Mouse (Mus musculus) hindlimb bud, embryonic 11.5 days (tissue): ENCODE measurements at regions not wholly inside any gene's neighbourhood (a gene's known extent, or its start where the extent isn't known, plus 50 kb on each side); places are given as distances from the start of the nearest gene placed in this dataset.
"Not testable (repeated sequence)": the region's sequence is repeated elsewhere in the genome, so short reads cannot be mapped to it uniquely, and the experiment has no call there.

ENCODE experiments used
- DNase-seq: peaks from one replicate; pipeline ENCODE4 v3.0.0-alpha.2; 2012; ENCODE audit warnings: low read depth, low spot score; ENCODE audit errors: extremely low spot score

GRCm38 (mm10) chr13:61957197-61957596, 172.5 kb upstream of the Zfp808 start:
- not testable (repeated sequence) for DNase-seq

GRCm38 (mm10) chr13:61978856-61979255, 150.8 kb upstream of the Zfp808 start:
- DNase-seq = not testable (repeated sequence)

GRCm38 (mm10) chr13:61996519-61996918, 133.2 kb upstream of the Zfp808 start:
- not testable (repeated sequence) for DNase-seq

- DNase-seq = not testable (repeated sequence)
Measured at GRCm38 (mm10) chr13:61998803-61999202, 130.9 kb upstream of the Zfp808 start.

GRCm38 (mm10) chr13:62007321-62007720, 122.4 kb upstream of the Zfp808 start:
- DNase-seq = not testable (repeated sequence)

GRCm38 (mm10) chr13:62015424-62016167, 114.1 kb upstream of the Zfp808 start:
- peak; percentile 16 for DNase-seq

- DNase-seq = not testable (repeated sequence)
Measured at GRCm38 (mm10) chr13:62016168-62016502, 113.6 kb upstream of the Zfp808 start.

- DNase-seq = not testable (repeated sequence)
Measured at GRCm38 (mm10) chr13:62037646-62038045, 92.0 kb upstream of the Zfp808 start.

- not testable (repeated sequence) for DNase-seq
Measured at GRCm38 (mm10) chr13:62077951-62078671, 51.6 kb upstream of the Zfp808 start.

GRCm38 (mm10) chr13:62078893-62079292, 50.8 kb upstream of the Zfp808 start:
- DNase-seq = not testable (repeated sequence)
